Mouse (Mus musculus) liver, embryonic 14 days (tissue): ENCODE data around the gene Frmd7. TPM values are rescaled to one million over a fixed set of nuclear protein-coding genes. Genes with fewer than 3 reads are reported as not detected.

ENCODE experiments used
- polyA plus RNA-seq: library from polyadenylated mRNA; depleted of rRNA; stranded (reverse); fragments of >200 nt; gene quantifications from 2 replicates; pipeline ENCODE4 v1.2.3, GENCODE M21; 2012; rRNA removed

The Frmd7 gene
- polyA plus RNA-seq: 0.07 TPM in 1 of 2 replicates, not detected in the other

GRCm38 (mm10) chrX:50942610-50943009 is at the start of gene Frmd7:
TSS of gene Frmd7 (minus strand) at chrX:50942710.

Other genes starting within 250 kb of the Frmd7 start
- 5.3 and 6.4 TPM in 2 replicates for gene Stk26, start 101.7 kb downstream of the Frmd7 start, polyA plus RNA-seq
- 8.3 and 10.4 TPM in 2 replicates for gene Rap2c, start 75.3 kb upstream of the Frmd7 start, polyA plus RNA-seq